Mouse (Mus musculus): ENCODE data around the gene Naa11. TPM values are rescaled to one million over a fixed set of nuclear protein-coding genes. Genes with fewer than 3 reads are reported as not detected.
A peak's percentile ranks its signal among the peaks of the same experiment; 100 is the strongest.

Gene Naa11
- total RNA-seq (2015), result not detected in 2 replicates
- not detected in 2 replicates for total RNA-seq (2017)

DNA sequence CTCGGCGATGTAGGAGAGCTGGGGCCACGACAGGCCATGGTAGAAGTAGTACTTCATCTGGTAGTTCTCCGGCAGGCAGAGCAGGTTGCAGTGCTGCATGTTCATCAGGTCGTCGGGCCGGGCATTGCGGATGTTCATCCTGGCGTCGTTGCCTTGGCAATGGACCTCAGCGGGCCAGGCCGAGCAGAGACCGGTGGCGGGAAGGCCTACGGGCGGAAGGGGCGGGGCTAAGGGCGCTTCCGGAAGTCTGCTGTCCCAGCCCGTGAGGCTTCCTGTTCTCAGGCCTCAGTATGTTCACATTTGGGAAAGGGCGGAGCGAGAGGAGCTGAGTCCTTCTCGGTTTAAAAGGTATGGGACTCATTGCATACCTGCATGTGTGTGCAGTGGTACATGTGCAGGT is at the start of gene Naa11:
Gene Naa11 (minus strand): TSS at position 220 of the 400 bp plus-strand sequence.
- no peak for ATAC-seq (replicated peaks; ENCODE audit: poor library complexity)

DNA sequence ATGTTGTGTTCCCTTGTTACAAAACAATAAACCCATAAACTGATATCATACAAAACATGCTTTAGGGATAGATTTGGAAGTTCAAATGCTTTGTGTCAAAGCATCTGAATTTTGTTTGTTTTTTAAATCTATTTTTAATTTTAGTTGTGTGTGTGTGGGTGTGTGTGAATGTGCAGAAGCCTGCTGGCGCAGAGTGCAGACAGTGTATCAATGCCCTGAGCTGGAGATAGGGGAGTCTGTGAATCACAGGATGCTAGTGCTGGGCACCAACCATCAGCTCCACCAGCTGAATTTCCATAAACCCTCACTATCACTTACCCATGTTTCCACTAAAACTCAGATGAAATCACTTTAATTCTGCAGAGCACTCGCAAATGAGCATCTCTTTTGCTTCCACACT is 40.3 kb upstream of the Naa11 start:
- no peak for ATAC-seq (replicated peaks; ENCODE audit: poor library complexity)

DNA sequence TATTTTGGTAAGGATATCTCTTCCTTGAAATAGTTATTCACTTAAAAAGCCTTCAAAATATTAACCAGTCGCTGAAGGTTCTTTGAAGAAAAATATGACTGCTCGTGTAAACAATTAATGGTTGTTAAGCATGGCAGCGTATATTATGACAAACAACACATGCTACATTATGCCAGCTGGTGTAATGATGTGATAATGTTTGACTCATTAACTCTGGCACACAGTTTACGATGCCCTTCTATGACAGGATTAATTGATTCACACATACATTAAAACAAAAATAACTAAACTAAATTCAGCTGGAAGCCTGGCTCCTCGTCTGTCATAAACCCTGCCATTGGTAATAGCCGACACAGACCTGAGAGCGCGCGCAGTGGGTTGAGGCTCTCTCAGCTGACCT is 37.8 kb upstream of the Naa11 start:
- ATAC-seq (replicated peaks; ENCODE audit: poor library complexity), result no peak

DNA sequence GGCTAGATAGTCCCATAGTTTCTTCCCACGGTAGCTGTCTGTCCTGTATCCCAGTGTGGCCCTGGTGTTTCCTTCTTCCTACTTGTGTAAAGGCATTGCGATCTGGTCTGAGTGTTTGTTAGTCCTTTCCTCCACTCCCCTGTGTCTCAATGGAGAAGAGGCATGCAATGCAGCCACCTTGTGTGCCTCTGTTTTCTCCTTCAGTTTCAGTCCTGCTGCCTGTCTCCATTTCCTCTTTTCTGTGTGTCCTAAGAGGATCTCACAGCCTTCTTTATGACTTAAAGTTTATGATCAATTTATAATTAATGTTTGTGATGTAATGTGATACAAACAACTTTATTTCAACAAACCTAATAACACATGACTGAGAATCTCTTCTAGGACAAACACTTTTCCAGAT is 29.5 kb upstream of the Naa11 start:
- peak; percentile 69 for ATAC-seq (replicated peaks; ENCODE audit: poor library complexity)

DNA sequence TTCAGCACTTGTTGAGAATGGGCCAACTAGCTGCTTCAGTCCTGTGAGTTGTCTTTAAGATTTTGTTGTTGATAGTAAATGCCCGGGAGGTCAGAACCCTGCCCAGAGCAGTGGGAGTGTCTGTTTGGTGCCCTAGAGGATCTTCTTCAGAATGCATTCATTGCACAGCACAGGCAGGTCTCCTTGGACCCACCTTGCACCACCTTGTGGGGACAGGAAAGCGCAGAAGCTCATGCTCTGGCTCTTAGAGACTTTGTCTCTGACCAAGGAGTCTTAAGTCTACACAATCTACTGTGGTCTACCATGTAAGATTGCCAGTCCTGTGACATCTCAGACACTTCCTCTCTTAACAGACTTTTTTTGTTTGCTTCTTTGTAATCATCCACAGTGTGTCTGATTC is 25.0 kb upstream of the Naa11 start:
- 0 out of 2 replicates have a peak, but pooled peaks have one; percentile 23 for ATAC-seq (replicated peaks; ENCODE audit: poor library complexity)

DNA sequence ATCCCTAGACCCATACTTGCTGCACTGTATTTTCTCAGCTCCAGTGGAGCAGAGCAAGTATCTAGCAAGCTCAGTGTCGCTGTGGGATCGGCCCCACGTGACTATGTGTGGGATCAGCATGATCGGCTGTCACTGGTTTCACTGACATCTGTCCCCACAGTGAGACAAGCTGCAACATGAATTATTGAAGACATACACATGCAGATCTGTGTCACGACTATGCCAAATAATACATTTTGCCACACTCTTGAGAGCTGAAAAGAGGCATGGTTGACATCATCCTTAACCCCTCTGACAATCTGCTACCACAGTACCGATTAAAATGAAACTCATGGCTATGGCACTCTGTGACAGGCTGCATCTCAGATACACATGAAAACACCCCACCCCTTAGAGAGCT is 23.7 kb upstream of the Naa11 start:
- no peak for ATAC-seq (replicated peaks; ENCODE audit: poor library complexity)

DNA sequence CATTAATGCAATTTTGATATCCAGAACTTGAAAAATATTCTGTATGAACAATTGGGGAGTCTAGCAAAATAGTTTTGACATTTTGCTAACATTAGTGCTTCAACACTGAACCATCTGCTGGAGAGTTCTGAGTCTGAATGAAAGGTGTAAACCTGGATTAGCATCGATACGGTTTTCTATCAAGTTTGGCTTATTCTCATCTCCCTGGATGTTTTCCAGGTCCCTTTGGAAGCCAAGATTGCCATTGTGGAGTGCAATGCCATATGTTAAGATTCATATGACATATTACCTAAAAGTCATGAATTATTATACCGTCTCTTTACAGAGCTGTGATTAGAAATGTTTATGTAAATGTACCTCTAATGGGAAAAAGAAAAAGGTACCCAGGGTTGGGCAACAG is 21.5 kb upstream of the Naa11 start:
- ATAC-seq (replicated peaks; ENCODE audit: poor library complexity), result no peak

DNA sequence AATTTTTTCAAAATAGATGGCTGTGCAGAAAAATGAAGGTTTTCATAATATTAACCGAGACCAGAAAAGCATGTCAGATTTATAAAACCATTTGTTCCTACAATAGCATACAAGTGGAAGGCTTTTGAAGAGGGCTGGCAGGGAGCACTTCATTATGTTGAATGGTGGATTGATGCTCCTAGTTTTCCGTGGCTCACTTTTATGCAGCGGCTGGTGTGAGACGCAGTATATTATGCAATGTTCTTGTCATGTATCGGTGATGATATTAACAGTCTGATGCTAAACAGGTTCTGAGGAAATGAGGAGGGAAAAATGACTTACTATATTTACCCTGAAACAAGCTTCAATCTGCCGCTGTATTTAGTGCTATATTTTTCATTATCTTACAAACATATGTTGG is 18.0 kb upstream of the Naa11 start:
- ATAC-seq (replicated peaks; ENCODE audit: poor library complexity), result no peak

DNA sequence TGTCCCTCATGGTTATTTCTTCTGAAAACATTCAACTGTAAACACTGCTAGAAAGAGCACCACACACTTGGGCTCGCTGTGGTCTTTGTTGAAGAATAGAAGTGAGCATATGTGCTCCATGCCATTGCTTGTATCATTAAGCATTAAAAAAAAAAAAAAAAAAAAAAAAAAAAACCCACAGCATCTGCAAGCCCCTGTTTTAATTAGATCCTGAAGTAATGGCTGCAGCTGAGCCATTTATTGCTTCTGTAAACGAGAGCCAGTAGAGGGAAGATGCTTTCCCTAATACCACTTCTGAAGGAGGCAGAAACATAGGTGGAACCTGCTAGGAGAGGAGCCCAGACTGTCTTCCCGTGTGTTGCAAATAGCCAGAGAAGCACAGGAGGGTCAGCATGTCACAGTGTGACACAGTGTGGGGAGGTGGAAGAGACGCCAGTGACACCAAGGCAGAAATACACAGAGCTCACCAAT is 17.1 kb upstream of the Naa11 start:
- ATAC-seq (replicated peaks; ENCODE audit: poor library complexity), result no peak

DNA sequence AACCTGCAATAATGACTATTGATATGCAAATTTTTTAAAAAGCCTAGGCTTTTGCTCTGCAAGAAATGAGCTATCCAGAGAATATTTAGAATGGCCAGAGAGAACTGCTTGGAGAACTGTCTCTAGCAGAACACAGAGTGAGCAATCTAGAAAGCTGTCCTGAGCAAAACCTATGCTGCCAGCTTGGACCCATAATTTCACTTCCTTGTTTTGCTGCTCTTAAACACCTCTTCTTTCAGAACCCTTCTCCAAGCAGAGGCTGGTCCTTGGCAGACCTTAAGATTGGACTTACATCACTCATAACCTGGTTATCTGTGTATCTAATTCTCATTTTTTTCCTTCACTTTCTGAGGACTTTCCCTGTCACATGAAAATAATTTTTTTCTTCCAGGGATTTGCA is 8.9 kb upstream of the Naa11 start:
- 0 out of 2 replicates have a peak, but pooled peaks have one; percentile 44 for ATAC-seq (replicated peaks; ENCODE audit: poor library complexity)

DNA sequence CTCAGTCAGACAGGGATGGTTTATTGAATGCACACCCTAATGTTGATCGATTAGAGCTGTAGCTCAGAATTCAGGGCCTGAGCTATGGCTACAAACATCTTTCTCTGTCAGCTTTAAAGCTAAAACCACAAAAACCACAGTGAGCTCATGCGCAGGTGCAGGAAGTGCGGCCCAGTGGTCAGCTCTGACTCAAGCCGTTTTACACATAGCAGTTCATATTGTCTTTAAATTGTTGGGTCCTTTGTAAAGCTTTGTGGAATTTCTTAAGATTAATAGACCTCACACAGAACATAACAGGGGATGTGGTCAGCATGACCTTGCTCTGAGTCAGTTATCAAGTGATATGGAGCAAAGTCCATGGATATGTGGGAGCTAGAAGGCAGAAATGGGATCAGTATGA is 5.4 kb upstream of the Naa11 start:
- ATAC-seq (replicated peaks; ENCODE audit: poor library complexity), result peak; percentile 26; the same call in 1 of the 2 replicates

DNA sequence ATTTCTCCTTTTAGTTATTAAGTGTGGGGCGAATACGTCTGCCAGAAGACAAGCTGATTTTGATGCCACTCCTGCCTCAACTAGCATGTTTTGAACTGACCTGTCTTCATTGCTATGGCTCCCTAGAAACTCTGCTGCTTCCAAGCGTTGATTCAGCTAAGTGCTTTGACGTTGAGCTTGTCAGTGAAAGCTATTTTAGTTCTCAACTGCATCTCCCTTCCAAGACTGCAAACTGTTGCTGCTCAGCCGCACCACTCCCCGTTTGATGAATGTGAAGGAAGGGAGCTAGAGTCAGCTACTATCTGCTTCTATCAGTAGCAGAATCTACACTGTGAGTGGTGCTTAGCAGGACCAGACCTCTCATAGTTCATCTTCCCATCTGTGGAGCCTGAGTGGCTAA is 4.6 kb downstream of the Naa11 start:
- ATAC-seq (replicated peaks; ENCODE audit: poor library complexity), result no peak

DNA sequence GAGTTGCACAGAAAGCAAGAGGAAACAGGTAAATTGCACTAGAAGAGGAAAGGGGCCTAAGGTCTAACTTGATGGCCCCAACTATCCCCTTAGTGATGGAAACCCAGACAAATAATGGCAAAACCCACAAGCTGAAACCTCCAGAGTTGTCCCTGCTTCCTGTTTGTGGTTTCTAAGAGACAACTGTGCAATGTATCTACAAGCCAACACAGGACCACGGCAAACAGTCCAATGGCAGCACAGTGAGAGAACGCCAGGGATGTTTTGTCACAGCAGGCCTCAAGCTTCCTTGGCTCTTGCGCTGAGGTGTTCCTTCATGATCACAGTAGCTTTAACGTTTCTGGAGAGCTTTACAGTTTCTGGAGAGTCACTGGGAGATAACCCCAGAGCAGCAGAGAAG is 7.8 kb downstream of the Naa11 start:
- ATAC-seq (replicated peaks; ENCODE audit: poor library complexity), result peak; percentile 92

DNA sequence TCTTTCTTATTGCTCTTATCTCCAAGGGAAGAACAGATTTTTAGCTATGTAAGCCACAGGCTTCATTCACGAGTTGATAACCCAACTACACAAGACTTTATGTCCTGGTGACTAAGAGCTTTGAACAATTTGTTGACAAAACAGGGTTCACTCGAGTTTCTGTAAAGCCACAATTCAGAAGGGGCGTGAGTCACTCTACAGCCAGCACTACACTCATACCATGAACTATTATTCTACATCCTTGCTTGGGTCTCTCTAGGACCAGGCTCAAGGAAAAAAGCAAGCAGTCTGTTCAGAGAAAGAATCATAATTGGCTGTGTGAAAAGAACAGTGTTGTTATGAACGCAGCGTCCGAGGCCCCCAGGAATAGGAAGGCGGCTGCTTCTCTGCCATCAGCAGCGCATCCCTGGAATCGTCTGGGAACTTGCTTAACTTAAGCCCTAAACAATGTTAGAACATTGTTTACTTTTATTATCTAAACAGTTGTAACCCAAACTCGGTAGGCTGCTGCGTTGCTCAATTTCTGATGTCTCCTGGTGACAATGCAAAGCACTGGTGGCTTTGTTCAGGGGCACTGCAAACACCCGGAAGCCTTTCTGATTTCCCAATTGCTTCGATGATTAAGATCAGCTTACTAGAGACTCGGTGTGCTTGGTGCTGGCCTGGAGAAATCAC is 9.5 kb downstream of the Naa11 start:
- peak; percentile 75 for ATAC-seq (replicated peaks; ENCODE audit: poor library complexity)

DNA sequence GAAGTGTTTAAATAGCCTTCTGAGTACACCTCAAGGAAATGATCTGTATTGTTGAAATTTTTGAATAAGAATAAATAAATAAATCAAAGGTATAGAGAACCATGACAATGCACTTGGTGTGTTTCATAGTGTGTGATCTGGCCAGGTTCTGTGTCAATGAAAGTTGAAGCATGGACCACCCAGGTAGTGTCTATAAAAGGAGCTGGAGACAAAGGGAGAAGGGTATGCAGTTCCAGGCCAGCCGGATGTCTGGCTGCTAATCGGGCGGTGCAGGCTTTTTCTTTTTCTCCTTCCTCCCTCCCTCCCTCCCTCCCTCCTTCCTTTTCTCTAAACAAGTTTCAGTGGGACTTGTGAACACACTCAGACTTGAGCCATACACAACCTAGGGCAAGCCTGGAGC is 12.2 kb downstream of the Naa11 start:
- no peak for ATAC-seq (replicated peaks; ENCODE audit: poor library complexity)

DNA sequence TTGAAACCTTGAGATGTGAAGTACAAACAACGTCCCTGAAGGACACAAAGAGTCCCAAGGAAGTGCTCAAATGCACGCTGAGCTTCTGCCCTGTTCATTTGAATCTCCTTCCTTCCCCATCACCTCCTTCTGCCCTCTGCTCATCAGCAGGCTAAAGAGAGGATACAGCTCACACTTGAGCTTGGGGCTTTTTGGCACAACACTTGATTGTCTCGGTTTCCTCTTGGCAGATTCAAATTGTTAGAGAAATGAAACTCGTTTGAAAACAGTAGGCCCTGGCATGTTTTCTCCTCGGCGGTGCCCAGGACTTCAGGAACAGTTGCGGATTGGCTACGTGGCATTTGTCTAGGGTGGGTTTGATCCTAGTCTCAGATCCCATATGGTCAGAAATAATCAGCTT is 27.4 kb downstream of the Naa11 start:
- peak; percentile 41 for ATAC-seq (replicated peaks; ENCODE audit: poor library complexity)

DNA sequence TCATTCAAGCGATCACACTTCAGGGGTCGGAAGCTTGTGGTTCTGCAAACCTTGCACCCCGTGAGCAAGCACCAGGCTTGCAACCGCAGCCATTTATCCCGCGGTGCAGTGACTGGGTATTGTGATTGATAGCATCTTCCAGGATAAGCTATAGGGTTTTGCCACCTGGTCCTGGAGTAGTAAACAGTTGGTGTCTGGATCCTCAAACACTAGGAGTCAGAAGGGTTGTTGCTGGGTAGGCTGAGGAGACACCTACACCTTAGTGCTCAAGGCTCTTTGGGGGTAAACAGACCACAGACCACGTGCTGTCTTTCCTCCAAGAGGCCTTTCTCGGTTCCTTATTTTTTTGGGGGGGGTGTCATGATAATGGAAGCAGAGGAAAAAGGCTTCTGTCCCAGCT is 27.9 kb downstream of the Naa11 start:
- ATAC-seq (replicated peaks; ENCODE audit: poor library complexity), result peak; percentile 84

DNA sequence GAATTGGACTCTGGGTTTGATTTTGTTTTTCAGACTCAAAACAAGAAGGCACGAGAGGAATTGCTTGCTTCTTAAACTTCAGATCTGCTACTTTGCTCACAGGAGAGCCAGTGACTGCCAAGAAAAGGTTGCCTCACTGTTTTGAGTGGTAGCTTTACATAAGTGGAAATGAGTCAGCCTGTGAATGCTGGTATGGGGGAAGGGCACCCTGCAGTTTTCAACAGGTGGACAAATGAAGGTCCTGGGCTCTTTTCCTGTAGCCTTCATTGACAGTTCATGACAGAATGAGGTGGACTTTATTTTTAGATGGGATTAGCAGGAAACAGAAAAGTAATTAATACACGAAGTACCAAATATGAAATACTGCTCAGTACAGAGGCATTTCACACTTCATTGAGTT is 29.6 kb downstream of the Naa11 start:
- peak; percentile 45 for ATAC-seq (replicated peaks; ENCODE audit: poor library complexity)

DNA sequence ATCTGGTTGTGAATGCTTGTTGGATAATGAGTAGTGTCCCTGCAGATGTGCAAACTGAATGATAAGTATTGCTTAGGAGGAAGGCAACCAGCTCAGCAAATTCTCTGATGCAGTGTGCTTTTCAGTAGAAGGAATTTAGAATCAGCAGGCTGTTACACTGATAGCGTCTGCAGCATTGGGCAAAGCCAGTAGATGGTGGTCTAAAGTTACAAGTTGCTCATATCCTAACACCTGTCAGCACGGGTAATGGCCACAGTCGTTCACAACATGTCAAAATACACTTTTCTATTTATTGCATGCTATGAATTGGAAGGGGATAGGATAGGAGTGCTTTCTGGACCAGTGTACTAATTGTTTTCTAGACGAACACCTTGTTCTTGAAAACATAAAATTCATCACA is 33.1 kb downstream of the Naa11 start:
- ATAC-seq (replicated peaks; ENCODE audit: poor library complexity), result no peak

DNA sequence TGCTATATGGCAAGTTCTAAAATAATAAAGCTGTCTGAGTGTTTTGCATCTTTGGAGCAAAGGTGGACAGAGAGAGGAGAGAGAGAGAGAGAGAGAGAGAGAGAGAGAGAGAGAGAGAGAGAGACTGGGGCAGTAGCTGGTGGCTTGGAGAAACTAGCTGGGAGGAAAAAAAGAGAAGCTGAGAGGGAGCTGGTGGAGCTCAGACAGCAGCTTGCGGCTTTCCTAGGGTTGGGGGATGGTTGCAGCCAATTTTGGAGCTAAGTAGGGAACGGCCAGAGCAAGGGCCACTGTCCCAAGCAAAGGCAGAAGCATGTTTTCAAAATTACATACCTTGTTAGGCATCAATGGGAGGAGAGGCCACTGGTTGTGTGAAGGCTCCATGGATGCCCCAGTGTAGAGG is 36.0 kb downstream of the Naa11 start:
- ATAC-seq (replicated peaks; ENCODE audit: poor library complexity), result peak; percentile 68

DNA sequence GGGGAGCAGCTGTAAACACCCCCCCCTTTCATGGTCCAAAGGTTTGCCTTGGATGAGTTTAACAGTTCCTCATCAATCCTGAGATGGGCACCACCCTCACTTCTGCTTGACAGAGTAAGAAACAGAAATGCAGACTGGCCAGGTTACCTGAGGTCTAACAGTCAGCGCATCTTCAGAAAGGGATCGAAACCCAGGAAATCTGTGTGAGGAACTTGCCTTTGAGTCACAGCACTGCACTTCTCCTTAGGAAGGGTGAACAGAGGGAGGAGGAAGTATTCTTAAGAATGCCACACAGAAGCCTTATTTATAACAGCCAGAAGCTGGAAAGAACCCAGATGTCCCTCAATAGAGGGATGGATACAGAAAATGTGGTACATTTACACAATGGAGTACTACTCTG is 37.0 kb downstream of the Naa11 start:
- ATAC-seq (replicated peaks; ENCODE audit: poor library complexity), result peak; percentile 91

DNA sequence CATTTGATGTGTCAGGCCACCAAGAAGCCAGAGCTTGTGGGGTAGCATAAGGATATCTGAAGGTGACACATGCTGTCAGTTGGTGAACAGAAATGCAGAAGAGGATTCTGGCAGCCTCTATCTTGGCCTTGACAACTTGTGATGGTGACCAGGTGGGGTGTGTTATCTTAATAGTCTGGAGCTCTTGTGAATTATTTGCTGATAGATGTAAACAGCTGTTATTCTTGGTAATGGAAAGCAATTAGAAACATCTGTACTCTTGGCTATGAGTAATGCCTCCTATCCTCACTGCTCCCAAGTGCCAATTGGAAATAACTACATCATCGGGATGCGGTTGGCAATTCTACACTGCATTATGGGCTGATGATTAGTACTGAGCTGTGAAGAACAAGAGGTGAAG is 43.4 kb downstream of the Naa11 start:
- ATAC-seq (replicated peaks; ENCODE audit: poor library complexity), result no peak

DNA sequence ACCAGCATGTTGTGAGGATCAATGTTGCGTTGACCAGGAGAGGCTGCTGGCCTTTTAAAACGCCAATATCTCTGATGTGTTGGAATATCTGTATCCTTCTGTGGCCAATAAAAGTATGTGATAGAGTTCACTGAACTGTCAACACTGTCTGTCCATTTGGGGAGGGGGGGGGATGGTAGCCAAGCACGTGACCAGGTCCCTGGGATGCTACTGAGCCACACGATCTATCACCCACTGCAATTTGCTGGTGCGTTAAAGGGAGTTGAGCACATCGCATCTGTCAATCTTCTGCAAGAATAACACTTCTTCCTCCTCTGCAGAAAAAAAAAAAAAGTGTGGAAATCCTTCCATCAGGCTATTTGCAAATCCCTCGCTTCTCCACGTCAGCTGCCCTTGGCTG is 43.9 kb downstream of the Naa11 start:
- ATAC-seq (replicated peaks; ENCODE audit: poor library complexity), result no peak
